Mouse (Mus musculus) hindbrain, embryonic 14.5 days (tissue): ENCODE data around the gene Pex1. TPM values are rescaled to one million over a fixed set of nuclear protein-coding genes. Genes with fewer than 3 reads are reported as not detected.

ENCODE experiments used
- ATAC-seq: fragments of 200-750 bp; cut with Nextera tagmentation; 2 replicates; pipeline ENCODE4 v1.8.0; 2017; ENCODE audit warnings: moderate number of reproducible peaks, mild to moderate bottlenecking, moderate TSS enrichment, moderate library complexity; ENCODE audit not compliant: low FRiP score
- DNase-seq: peaks from one replicate; pipeline ENCODE4 v3.0.0-alpha.2; 2015; ENCODE audit warnings: low spot score
- H3K27ac ChIP-seq: fragments of 300-500 bp; sonication (generic); 2 replicates; pipeline ENCODE4 v1.5.1; 2014; ENCODE audit warnings: mild to moderate bottlenecking, moderate library complexity
- H3K27me3 ChIP-seq: fragments of 300-500 bp; sonication (generic); 2 replicates; pipeline ENCODE4 v1.6.1; 2014; ENCODE audit warnings: mild to moderate bottlenecking, low read length, mixed read lengths; ENCODE audit not compliant: control insufficient read depth, insufficient read depth
- H3K36me3 ChIP-seq: fragments of 300-500 bp; sonication (generic); replicated peaks from 2 replicates; pipeline ENCODE4 v1.6.1; 2014; ENCODE audit not compliant: control insufficient read depth, insufficient read depth
- H3K4me1 ChIP-seq: fragments of 300-500 bp; sonication (generic); replicated peaks from 2 replicates; pipeline ENCODE4 v1.6.1; 2014; ENCODE audit warnings: antibody characterized with exemption, low read length, mixed read lengths; ENCODE audit not compliant: control insufficient read depth, insufficient read depth
- H3K4me2 ChIP-seq: fragments of 300-500 bp; sonication (generic); replicated peaks from 2 replicates; pipeline ENCODE4 v1.6.1; 2014; ENCODE audit warnings: mild to moderate bottlenecking, moderate library complexity
- H3K4me3 ChIP-seq: fragments of 300-500 bp; sonication (generic); replicated peaks from 2 replicates; pipeline ENCODE4 v1.5.1; 2014; ENCODE audit warnings: mild to moderate bottlenecking, low read length
- H3K9ac ChIP-seq: fragments of 300-500 bp; sonication (generic); 2 replicates; pipeline ENCODE4 v1.6.1; 2014
- H3K9me3 ChIP-seq: fragments of 300-500 bp; sonication (generic); 2 replicates; pipeline ENCODE4 v1.6.1; 2016; ENCODE audit warnings: low read length; ENCODE audit not compliant: control insufficient read depth
- WGBS: fragments of 180-500 bp; shearing (Covaris S2); extraction: QIAGEN DNeasy Blood & Tissue Kit; methylation state at CpG from one replicate; pipeline ENCODE4 v1.1.7; 2014; 5-methylcytosine and 5-hydroxymethylcytosine counted together
- microRNA-seq: library from miRNA; unstranded; fragments of <30 nt; microRNA quantifications from one replicate; pipeline ENCODE4, GENCODE M21; 2016
- polyA plus RNA-seq: library from polyadenylated mRNA; unstranded; fragments of >200 nt; fragmentation: Nextera tagmentation; extraction: Ambion mirVana; gene quantifications from 2 replicates; pipeline ENCODE4 v1.2.1, GENCODE M21; 2014

The Pex1 gene
- polyA plus RNA-seq, 1 experiment from 2014 or later = 25.2 TPM

DNA sequence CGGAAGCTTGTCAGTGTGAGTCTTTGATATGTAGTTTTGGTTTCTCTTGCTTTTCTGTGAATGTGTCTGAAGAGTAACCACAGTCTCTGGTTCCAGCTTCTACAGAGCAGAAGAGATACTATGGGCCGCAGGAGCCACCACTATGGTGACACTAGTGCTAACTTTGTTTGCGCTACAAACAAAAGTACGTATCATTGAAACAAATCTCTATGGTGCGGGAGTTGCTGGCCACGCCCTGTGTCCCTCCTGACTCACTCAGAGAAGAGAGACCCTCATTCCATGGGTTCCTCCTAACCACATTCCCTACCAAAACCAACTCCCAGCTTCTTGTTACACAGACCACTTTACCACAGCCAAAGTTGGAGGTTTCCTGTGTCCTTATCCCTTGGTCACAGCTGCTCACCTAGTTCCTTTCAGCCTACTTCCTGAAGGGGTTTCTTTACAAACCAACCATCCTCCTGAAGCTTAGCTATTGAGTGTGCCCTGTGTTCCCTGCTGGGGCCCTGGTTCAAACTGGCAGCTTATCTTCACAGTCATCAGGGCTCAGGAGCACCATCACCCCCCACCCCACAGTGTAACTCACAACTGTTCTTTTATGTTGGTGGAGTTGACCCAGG, 74.2 kb downstream of the Pex1 start:
- Histone ChIP-seq H3K27me3 (no peaks in the 10 kb centered on the region), H3K4me2 (no peak overlapping the region), H3K9ac (no peak overlapping the region), H3K4me3 (no peak overlapping the region), H3K36me3 (no peaks in the 10 kb centered on the region), H3K4me1 (no peaks in the 10 kb centered on the region), H3K9me3 (no peaks in the 10 kb centered on the region), H3K27ac (no peak overlapping the region)
- DNase-seq (no peak), ATAC-seq (no peak)
- 96% methylated on average over 6 of the region's 6 CpGs for WGBS

Small RNA genes lying within 50 kb of the gene (microRNA-seq; reads per million reads assigned to microRNA genes)
- gene Gm26238 = not detected

Other genes with a start within 250 kb of the Pex1 start
- 23.2 and 25.0 TPM in 2 replicates for gene Fam133b, start 52.2 kb upstream of the Pex1 start, polyA plus RNA-seq
- 1.7 and 3.5 TPM in 2 replicates for gene 1700109H08Rik, start 24.5 kb upstream of the Pex1 start, polyA plus RNA-seq
- gene Rbm48, start 519 bp downstream of the Pex1 start, polyA plus RNA-seq = 14.8 and 15.9 TPM in 2 replicates
- not detected in 2 replicates for gene Tmbim7, start 55.1 kb downstream of the Pex1 start, polyA plus RNA-seq
- 77.4 and 81.5 TPM in 2 replicates for gene Gatad1, start 61.1 kb downstream of the Pex1 start, polyA plus RNA-seq
- 25.0 and 25.7 TPM in 2 replicates for gene Ankib1, start 206.9 kb downstream of the Pex1 start, polyA plus RNA-seq
- 49.8 and 51.4 TPM in 2 replicates for gene Krit1, start 207.1 kb downstream of the Pex1 start, polyA plus RNA-seq
- gene Lrrd1, start 249.1 kb downstream of the Pex1 start, polyA plus RNA-seq = 0.07 and 0.12 TPM in 2 replicates